Mouse (Mus musculus) heart, postnatal 4 days (tissue): ENCODE results near the gene Sntb2. TPM values are rescaled to one million over a fixed set of nuclear protein-coding genes. Genes with fewer than 3 reads are reported as not detected.
"Not testable (repeated sequence)": the region's sequence is repeated elsewhere in the genome, so short reads cannot be mapped to it uniquely, and the experiment has no call there.

Experiments
- DNase-seq: peaks from one replicate; pipeline ENCODE4 v3.0.0; 2021
- total RNA-seq, 2 experiments: library from RNA; stranded (reverse); gene quantifications; 2 replicates each; pipeline ENCODE4 v1.2.3; 2021

The Sntb2 gene
- 10 to 100 TPM; 26.5 to 27.5 TPM for total RNA-seq

DNA sequence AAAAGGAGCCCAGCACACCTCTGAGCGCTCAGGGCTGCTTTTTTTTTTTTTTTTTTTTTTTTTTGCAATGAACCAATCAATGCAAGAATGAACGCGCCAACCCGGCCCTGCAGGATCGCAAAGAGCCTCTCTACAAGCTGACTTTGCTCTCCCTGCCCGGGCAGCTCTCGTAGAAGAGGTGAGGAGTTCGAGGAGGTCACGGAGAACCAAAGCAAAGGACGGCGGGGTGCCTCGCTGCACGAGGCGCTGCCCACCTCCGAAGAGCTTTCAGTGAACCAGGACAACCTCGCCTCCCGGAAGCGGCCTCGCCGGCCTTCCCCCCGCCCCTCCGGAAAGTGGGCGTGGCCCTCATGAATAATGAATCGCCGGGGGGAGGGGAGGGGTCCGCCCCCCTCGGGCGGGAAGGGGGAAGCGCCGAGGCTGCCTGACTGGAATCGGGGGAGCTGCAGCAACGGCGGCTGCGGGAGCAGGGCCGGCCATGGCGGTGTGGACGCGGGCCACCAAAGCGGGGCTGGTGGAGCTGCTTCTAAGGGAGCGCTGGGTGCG is at the start of gene Sntb2:
Gene Sntb2 (plus strand): TSS at position 427 of the 546 bp plus-strand sequence.
- peak; percentile 96 for DNase-seq

DNA sequence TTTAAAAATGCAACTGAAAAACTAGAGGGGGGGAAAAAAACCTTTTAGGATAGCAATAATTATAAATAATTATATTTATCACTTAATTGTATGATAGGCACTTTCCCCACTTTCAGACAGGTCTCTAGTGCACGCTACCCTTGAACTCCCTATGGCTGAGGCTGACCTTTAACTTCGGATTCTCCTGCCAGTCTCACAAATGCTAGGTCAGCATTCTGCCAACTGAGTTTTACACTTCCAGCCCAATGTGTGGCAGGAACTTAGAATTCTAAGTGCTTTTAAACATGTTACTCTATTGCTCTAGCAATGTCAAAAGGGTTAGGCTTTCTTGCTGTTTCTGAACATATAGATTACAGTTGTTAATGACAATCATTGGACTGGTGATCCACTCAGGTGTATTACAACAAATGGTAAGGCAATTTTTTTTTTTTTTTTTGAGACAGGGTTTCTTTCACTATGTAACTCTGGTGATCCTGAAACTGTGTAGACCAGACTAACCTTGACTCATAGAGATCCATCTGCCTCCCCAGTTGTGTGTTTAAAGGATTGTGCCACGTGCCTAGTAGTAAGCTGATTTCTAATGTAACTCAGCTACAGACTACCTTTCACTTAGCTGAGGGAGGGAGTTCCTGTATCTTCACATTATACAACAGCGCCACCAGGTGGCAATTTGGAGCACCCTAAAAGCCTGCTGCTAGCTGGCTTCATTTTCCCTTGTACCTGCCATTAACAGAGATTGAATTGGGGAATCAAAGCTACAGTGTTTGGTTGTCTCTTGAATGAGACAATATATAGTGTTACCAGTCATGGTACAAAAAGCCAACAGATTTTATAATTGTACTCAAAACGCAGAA is 48.0 kb upstream of the Sntb2 start:
- DNase-seq, result peak; percentile 88

DNA sequence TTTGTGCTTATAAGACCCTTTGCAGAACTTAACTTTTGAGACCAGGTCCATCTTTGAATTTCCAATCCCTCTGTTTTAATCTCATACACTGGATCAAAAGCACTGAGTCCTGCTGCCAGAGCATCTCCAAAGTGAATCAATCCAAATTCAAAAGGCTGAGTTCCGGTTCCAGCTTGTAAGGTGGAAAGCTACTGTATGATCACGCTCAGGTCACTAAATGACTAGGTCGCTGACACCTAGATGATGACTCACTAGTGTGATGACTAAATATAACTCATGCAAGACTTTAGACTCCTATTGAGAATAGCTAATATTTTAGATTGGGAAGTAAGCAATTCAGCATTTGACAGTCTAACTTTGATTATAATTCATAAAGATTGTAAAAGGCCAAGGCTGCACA is 46.7 kb upstream of the Sntb2 start:
- no peak for DNase-seq

DNA sequence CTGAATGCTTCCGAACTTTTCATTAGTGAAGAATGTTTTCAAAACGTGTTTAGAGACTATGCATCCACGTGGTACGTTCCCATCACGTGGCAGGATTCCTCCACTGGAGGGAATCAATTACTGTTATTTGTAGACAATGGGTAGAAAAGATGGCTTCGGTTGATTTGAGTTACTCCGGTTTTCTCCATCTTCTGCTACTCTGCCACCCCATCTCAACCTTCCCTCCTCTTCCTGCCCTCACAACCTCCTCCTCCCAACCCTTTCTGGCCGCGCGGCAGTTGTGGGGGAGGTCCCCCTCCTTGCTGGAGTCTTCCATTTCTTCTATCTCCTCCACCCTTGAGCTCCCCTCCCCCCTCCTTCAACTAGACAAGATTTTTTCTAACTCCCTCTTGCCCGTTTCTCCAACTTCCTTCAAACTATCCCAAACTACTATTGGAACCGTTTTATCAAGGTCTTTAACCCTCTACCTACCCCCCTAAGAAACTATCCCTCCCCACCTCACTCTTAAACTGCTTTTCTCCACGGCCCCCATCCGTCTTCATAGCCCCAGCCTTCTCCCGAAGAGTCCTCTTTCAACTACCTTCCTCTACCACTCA is 43.2 kb upstream of the Sntb2 start:
- peak; percentile 45 for DNase-seq

DNA sequence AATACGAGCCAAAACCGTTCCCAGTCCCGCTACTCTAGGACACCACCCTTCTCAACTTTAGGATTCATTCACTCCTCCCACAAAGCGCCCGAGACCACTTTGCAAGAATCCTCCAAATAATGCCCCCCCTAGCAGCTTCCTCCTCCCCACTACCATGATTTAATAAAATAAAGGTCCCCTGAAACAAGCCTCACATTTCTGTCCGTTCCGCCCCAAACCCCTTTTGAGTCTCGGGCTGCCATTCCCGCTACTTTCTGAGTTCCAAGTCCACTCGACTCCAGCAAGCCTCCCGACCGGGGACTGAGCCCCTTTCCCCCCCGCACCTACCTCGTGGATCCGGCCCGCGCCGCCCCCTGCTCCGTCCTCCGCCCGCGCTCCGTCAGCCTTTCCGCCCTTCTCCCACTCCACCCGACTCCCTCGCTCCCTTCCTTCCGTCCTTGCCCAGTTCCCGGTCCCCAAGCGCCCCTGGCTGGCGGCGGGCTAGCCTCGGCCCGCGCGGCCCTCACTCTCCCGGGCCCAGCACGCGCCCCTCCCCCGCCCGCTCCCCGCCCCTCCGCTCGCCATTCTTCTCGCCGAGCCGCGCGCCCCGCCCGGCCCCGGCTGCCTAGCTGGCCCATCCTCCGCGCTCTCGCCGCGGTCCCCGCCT is 42.6 kb upstream of the Sntb2 start:
- DNase-seq, result peak; percentile 65

DNA sequence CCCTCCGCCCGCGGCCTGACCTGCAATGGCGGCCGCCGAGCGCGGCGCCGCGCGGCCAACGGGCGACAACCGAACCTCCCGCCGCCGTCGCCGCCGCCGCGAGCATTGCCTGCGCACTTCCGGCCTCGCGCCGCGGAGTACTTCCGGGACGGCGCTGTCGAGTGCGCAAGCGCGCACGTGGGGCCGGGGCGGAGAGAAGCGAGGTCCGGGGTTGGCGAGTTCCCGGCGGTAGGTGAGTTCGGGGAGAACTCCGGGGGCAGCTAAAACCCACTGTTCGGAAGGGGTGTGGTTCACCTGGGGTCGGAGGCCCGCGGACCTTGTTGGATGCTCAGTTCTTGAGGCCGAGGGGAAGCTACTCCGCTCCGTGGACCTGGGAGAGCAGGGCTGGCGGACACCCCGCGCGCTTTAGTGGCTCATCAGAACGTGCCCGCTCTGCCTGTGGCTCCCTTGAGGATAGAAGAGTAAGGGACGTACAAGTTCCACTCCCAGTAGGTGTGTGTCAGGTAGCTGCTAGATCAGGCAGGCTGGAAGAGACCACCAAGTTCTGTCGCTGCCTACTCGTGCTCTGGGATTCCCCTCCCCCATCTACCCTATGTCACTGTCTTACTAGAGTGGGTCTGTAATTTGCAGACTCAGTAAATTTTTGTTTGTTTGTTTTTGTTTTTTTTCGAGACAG is 41.9 kb upstream of the Sntb2 start, which contains the start of gene Utp4:
Gene Utp4 (plus strand): TSS at position 156 of the 676 bp plus-strand sequence.
- DNase-seq, result peak; percentile 91

DNA sequence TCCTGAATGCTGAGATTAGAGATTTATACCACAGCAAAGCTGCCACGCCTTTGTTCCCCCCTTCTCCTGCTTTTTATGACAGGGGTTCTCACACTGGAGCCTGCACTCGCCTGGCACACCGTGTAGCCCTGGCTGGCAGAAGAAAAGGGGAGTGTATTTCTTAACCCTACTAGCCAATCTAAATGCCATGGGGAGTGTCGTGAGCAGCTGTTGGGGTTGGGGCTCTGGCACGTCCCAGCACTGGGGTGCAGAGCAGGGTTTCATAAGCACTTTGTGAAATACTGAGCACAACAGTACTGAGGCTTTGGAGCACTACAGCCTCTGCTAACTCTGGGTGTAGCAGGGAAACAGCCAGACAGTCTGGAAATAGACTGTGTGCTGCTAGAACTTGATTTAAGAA is 36.1 kb upstream of the Sntb2 start:
- DNase-seq, result no peak

DNA sequence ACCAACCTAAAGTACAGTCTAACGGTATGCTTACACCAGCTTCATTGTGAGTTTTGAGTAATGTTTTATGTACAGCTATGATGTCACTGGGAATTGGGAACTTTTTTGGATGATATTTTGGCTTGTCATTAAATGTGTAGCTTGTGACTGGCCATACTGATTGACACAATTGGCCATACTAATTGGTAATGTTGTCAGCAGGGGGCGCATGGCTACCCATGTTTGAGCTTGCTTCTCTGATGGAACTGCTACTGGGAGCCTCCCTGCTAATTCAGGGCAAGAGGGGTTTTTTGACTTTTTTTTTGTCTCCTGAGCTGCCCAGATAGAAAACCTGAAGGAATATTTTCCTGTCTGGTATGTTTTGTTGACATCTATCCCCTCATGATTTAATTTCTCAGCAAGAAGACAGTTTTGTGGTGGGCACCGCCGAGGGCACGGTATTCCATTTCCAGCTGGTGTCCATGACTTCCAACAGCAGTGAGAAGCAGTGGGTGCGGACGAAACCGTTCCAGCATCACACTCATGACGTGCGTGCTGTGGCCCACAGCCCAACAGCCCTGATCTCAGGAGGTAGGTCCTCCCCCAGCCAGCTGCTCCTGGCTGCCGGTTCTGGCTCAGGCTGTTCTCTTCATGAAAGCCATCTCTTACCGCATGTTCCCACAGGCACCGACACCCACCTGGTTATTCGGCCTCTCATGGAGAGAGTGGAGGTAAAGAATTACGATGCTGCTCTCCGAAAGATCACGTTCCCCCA is 29.6 kb upstream of the Sntb2 start:
- DNase-seq, result peak; percentile 82

DNA sequence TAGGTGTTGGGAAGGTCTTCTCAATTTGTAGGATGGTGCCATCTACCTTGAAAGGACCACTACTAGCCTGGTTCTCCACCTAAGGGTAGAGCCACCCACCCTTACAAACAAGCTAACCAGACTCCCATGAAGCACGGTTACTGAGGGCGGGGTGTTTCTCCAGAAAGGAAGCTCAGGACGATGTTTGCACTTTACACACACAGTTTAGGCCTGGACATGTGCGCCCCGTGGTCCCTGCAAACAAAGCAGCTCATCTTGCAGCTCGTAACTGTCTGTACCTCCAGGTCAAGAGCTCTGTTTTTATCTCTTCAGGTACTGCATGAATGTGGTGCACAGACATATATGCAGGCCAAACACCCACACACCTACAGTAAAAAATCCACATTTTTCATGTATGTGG is 28.9 kb upstream of the Sntb2 start:
- no peak for DNase-seq

DNA sequence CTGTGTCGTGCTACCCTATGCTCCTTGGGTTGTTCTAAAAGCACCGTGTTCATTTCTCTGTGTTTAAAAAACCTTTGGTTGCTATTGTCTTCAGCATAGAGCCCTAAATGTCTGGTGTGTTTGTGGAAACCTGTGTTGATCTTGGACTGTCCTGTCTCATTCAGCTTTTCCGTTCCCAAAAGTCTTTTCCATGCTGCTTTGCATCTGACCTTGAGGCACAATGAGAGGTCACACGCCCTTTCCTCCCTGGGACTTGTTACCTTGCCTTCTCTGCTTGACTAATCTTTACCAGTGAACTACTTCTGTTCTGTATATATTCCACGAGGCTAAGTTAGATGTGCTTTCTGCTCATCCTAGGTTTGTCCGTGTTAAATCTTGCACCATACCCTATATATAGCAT is 28.1 kb upstream of the Sntb2 start:
- DNase-seq, result no peak

DNA sequence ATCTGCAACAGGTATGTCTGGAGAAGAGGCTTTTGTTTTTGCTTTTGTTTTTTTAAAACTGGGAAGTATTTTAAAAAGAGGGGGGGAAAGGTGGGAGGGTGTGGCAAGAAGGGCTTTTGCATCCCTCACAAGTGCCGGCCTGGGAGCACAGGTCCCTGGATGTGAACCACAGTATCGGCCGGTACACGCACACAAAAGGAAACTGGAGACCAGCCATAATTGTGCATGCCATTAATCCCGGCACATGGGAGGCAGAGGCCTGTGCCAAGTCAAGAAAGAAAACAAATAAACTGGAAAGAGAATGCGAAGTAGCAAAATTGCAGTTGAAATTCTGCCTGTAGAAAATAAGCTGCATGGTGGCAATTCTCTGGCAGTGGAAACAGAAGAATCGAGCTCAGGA is 27.3 kb upstream of the Sntb2 start:
- no peak for DNase-seq

DNA sequence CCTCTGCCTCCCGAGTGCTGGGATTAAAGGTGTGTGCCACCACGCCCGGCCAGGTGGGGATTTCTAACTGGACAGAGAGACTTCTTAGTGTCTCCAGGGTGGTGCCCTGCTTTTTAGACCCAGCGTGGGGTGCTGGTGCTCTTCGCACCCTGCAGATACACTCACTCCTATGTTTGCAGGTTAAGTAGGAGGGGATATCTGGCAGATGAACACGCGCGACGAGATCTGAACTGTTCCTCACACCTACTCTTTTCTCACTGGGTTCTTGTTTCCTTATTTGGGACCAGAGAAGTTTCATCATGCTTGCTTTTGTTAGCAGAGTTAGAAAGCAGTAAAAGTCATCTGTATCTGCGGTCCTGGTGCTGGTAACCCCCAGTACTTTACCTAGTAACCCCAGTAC is 21.9 kb upstream of the Sntb2 start:
- DNase-seq, result no peak

DNA sequence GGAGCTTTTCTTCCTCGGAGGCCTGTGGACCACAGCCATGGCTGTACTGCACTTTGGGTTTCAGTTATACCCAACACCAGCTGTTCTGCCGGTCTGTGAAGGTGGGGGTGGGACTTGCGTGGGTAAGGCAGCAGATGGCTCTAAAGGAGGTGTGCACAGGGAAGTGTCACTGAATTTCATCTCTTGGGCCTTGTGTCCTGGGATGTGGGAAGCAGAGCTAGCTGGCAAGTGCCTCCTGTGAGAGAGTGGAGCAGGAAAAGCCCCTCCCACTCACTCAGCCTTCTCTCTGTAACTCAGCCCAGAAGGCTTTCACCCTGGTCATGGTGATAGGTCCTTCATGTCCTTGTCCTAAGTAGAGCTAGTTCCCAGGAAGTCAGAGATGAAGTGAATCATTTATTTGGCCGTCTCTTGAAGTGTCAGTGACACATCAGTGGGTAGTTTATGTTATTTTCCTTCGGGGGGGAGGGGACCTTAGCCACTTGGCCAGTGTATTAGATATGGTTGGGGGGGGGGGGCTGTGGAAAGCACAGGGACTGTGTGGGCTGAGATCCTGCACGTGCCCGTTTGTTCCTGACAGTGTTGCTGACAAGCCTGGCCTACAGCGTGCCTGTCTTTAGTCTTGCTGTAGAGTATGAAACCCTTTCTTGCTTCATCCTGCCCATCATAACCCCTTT is 15.7 kb upstream of the Sntb2 start:
- DNase-seq, result no peak

DNA sequence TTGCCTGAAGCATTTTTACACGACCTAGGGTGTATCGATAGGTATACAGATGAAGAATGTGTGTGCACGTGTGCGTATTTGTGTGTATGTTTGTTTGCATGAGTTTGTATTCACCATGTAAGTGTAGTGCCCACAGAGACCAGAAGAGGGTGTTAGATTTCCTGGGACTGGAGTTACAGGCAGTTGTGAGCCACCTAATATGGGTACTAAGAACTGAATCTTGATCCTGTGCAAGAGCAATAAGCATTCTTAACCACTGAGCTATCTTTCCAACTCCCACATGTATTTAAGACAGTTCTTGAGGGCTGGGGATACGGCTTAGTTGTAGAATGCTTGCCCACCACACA is 15.2 kb upstream of the Sntb2 start:
- no peak for DNase-seq

DNA sequence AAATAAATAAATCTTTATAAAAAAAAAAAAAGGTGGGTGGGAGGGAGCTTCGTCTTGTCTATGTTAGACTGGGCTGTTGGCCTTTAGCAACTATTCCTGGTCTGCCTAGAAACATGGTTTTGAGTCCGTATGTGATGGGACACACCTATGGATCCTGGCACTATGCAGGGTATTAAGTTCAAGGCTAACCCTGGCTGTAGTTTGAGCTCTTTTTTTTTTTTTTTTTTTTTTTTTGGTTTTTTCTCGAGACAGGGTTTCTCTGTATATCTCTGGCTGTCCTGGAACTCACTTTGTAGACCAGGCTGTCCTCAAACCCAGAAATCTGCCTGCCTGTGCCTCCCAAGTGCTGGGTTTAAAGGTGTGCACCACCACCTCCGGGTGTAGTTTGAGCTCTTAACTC is 11.5 kb upstream of the Sntb2 start:
- no peak for DNase-seq

DNA sequence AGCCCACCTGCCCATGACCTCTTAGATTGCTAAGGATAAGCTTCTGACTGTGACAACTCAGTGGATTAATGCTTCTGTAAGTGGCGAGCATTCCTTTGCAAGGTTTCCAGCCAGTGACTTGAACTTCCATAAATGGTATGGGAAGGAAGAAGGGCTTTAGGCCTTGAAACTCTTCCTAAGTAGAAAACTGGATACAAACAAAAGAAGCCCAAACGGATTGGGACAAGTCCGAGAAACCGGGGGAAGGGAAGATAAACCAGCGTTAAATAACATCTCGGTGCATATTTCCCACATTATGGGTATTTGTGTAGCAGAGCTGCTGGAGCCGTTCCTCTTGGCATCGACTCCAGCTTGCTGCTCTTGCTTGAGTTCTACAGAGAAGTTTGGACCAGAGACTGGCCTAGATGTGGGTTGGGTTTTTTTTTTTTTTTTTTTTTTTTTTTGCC is 10.6 kb upstream of the Sntb2 start:
- peak; percentile 54 for DNase-seq

DNA sequence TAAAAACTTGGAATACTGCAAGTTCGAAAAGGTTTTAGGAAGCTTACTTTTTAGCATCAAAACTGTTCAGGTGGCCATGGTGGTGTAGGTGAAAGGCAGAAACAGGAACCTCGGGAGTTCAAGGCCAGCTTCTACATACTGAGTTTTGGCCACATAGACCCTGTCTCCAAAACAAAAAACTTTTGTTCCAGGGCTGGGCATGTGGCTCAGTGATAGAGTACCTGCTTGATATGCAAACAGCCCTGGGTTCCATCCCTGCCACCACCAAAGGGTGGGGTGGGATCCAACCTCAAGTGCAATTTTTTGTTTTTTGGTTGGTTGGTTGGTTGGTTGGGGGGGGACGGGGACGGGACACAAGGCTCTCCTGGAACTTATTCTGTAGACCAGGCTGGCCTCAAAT is 10.1 kb upstream of the Sntb2 start:
- no peak for DNase-seq

DNA sequence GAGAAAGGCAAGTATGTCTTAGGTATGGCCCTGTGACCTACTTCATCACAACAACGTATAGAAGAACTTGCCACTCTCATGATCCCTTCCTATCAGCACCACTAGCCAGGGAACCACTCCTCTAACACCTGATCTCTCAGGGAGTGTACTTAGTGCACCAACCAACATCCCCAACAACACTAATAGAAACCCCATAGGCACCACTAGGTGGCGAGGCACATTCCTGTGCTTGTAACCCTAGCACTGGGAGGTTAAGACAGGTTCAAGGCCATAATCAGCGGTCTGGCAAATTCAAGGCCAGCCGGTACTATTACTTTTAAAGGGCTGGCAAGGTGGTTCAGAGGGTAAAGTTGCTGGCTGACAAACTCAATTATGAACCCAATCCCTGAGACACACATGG is 8.3 kb upstream of the Sntb2 start:
- DNase-seq, result no peak

DNA sequence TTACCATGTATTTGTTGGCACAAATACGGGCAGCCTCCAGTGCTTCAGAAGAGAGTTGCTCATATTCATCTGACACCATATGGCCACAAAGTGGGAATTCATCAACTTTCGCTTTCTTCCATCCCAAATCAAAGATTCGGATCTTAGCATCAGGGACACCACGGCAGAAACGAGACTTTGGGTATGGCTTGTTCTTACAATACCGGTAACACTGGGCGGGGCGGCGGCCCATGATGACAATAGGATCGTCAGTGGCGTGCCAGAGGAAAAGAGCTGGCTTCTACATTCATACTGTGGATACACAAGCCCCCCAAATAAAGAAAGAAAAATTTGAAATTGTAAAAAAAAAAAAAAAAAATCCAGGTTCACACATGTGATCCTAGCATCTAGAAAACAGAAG is 7.4 kb upstream of the Sntb2 start:
- DNase-seq, result not testable (repeated sequence)

DNA sequence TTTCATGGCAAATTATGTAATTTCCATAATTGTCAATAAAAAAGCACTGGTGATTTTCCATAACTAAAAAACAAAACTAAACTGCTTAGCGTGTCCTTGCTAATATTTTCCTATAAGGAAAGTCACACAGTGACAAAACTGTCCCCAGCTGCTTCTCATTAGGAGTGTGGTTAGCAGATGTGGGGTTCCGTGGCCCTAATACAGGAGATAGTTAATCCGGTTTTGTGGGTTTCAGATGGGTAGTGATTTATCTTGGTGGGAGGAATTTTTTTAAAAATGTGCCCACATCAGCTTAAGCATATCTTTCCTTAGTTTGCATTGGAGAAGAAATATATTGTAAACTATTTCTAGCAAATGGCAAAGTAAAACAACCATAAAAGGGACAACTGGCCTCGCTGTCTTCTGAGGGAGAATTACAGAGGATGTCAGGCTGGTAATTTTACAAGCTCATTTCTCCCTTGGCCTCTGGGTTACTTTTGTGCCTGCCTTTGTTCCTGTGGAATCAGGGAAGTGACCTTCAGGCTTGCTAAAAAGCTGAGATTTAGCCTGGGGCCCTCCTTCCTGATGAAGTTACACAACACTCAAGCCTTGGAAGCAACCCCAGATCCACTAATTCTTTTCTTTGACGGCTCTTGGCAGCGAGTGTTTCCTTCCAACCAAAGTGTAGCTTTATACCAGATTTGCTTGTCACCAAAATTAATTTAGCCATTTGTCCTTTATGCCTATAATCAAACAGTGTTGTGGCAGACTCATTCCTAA is 6.2 kb upstream of the Sntb2 start:
- peak; percentile 57 for DNase-seq

DNA sequence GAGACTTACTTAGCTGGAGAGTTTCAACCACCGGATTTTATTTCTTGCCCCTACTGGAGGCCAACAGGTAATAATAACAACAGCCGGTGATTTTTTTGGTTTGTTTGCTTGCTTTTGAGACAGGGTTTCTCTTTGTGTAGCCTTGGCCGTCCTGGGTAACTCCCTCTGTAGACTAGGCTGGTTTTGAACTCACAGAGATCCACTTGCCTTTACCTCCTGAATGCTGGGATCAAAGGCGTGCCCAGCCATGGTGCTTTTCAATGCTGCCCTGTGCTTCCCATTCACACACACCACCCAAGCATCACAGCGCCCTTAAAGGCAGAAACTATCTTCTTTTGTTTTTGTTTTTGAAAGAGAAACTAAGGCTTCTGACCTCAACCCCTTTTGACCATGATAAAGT is 5.6 kb upstream of the Sntb2 start:
- DNase-seq, result no peak
